Mouse (Mus musculus) left cerebral cortex, adult 18-20 months (tissue): ENCODE measurements around the gene Mocs2. TPM values are rescaled to one million over a fixed set of nuclear protein-coding genes. Genes with fewer than 3 reads are reported as not detected.

ENCODE experiments used
- DNase-seq, 2 experiments: peaks; one replicate each; pipeline ENCODE4 v3.0.0; 2021 to 2022; ENCODE audit warnings: low spot score in 2 of 2, mixed read lengths in 1 of 2
- total RNA-seq, 2 experiments: library from RNA; stranded (reverse); gene quantifications; 2 replicates each; pipeline ENCODE4 v1.2.3; 2021

Mocs2 gene
- total RNA-seq, 2 experiments from 2014 or later, result 69.4 to 72.0 TPM

- no peak for DNase-seq
These were observed 34.5 kb downstream of the Mocs2 start for GRCm38 (mm10) chr13:114852264-114853111.

DNA sequence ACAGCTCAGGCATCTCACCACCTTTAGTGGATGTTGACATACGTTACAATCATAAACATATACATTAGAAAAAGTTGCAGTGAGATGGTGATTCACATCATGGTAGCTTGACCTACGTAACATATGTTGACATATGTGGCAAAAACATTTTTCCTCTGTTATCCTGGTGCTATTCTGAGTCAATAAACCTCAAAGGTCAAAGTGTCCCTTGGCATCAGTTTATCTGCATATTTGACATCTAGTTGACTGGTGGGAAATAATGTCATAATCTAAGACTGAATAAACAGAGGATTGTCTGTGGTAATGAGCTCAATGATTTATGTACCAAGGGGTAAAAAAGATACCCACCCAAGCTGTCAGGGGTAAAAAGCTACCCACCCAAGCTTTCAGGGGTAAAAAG lies 35.1 kb downstream of the Mocs2 start:
- no peak for DNase-seq

DNA sequence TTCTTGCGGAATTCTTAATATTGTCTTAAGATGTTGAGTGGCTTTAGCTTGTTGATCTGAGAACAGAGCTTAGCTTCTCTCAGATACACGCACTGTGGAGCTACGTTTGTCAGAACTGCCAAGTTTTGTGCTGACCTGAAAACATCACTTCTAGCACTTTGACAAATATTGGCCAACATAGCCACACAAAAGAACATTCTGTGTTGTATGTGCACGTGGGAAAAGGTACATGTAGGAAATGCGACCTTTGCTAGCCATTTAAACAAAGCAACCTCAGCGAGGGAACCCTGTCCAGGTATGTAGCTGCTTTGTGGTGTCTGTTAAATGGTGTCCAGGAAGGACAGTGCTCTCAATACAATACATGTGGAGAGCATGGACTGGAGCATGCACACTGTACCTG lies 36.0 kb downstream of the Mocs2 start:
- no peak for DNase-seq

- DNase-seq, result no peak
These were observed 36.4 kb downstream of the Mocs2 start for GRCm38 (mm10) chr13:114854428-114854827.

GRCm38 (mm10) chr13:114855573-114856268 lies 37.7 kb downstream of the Mocs2 start:
- no peak for DNase-seq

DNA sequence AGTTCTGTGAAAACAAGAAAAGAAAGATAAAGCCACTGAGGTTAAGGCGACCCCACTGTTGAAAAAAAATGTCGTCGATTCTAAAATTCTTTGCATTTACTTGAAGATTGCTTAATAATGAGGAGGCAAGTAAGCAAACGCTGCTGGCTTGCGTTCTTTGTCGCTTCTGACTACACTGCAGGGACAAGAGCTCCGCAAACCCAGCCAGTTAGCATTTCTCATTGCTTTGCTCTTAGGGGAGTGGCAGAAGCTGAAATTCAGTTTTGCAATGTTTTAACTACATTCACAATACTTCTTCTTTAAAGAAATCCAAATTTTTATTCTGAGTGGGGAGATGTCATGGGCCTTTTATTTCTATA lies 38.2 kb downstream of the Mocs2 start:
- no peak for DNase-seq

DNA sequence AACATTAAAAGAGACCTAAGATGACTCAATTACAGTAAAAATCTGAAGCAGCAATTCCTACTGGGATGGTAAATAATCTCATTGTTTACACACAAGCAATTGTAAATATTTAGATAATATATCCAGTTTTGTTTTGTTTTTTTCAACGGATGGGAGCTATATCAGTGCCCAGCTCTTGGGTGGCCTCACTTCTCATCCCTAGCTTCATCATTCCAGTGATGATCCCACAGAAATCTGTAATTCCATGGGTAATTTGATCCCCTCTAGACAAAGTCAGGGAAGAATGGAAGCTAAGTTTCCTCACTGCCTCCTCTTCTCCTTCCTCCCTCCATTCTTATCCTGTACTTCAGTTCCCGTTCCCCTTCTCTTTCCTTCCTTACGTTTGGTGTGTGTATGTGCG lies 39.5 kb downstream of the Mocs2 start:
- no peak for DNase-seq

GRCm38 (mm10) chr13:114874738-114875137 lies 56.7 kb downstream of the Mocs2 start:
- DNase-seq, result no peak

DNA sequence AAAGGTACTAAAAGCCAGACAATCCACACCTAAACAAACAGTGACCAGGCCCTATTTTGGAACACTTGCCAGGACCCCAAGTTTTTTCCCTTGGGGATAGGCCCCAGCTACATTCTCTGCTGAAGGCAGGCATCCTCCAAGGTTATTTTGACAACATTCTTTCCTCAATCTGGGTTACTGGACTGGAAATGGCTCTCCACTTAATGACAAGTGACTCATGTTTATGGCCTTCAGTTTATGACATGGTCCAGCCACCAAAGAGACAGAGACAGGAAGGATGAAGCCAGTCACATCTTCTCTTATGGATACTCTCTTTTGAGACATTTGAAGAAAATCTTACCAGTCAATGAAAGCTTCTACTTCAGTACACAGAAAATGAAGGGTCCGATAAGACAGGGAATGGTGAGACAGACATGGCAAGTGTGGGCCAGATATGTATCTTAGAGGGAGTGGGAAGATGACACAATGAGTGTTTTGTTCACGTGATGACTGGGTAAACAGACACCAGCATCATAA lies 58.0 kb downstream of the Mocs2 start:
- DNase-seq, result no peak

DNA sequence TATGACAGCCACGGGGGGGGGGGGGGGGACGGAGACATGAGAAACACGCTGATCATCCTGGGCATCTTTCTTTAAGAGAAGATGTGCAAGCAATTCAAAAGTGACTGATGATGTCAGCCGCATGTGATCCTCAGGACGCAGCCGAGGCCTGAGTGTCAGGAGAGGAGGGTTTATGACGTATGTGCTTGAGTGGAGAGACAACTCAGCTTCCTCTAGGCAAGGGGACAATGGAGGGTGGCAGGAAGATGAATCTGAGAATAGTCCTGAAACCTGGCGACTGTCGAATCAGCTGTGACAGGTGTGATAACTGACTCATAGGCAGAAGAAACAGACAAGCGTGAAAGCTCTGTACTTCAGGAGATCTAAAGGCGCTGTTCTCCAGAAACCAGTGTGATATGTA lies 60.6 kb downstream of the Mocs2 start:
- DNase-seq, result no peak

Other genes starting within 250 kb of the Mocs2 start
- gene Itga2, start 113.9 kb downstream of the Mocs2 start, total RNA-seq, result under 1 TPM in 1 of 2 experiments, not detected in 1; 0.07 TPM